Mouse (Mus musculus): ENCODE data around the gene Yes1.
"Not testable (repeated sequence)": the region's sequence is repeated elsewhere in the genome, so short reads cannot be mapped to it uniquely, and the experiment has no call there.

DNA sequence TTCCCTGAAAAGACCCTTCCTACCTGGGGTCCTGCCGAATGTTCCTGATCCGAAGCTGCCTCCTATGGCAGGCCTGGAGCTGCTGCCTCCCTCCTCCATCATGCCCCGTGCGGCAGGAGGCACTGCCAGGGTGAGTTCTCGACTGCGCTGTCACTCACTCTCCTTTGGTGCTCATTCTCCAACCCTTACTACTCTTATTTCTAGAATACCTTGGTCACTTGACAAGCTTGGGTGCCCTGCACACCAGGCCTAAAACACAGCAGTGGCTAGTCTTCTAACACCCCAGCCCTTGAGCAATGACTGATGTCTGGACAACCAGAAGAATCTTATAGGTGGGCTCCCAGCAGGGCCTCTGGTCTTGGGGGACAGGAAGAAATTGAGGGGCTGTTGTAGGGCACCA is 122.9 kb downstream of the Yes1 start:
- not testable (repeated sequence) for TF ChIP-seq CTCF (IDR thresholded peaks at IDR 0.05; ENCODE audit: insufficient read depth, low read length); POLR2A (IDR thresholded peaks at IDR 0.05; ENCODE audit: borderline replicate concordance, extremely low read depth, low read depth, low read length)

All from lung, adult 2 months (tissue).